Mouse (Mus musculus) intestine, embryonic 16.5 days (tissue): ENCODE results near the gene Mllt3. TPM values are rescaled to one million over a fixed set of nuclear protein-coding genes. Genes with fewer than 3 reads are reported as not detected.

Experiments used
- ATAC-seq: fragments of 200-750 bp; cut with Nextera tagmentation; 2 replicates; pipeline ENCODE4 v1.8.0; 2017; ENCODE audit warnings: moderate TSS enrichment, moderate library complexity
- H3K27ac ChIP-seq: fragments of 300-500 bp; sonication (generic); 2 replicates; pipeline ENCODE4 v1.5.1; 2014; ENCODE audit warnings: mild to moderate bottlenecking, low read length
- H3K27me3 ChIP-seq: fragments of 300-500 bp; sonication (generic); replicated peaks from 2 replicates; pipeline ENCODE4 v1.6.1; 2014; ENCODE audit warnings: low read length, control low read depth, mixed read lengths; ENCODE audit not compliant: control insufficient read depth, insufficient read depth
- H3K36me3 ChIP-seq: fragments of 300-500 bp; sonication (generic); 2 replicates; pipeline ENCODE4 v1.6.1; 2014; ENCODE audit warnings: low read length, control low read depth; ENCODE audit not compliant: control insufficient read depth, insufficient read depth
- H3K4me1 ChIP-seq: fragments of 300-500 bp; sonication (generic); 2 replicates; pipeline ENCODE4 v1.6.1; 2014; ENCODE audit warnings: low read length, control low read depth, mixed read lengths; ENCODE audit not compliant: control insufficient read depth, insufficient read depth
- H3K4me2 ChIP-seq: fragments of 300-500 bp; sonication (generic); 2 replicates; pipeline ENCODE4 v1.6.1; 2014; ENCODE audit warnings: low read depth, low read length, control low read depth
- H3K4me3 ChIP-seq: fragments of 300-500 bp; sonication (generic); 2 replicates; pipeline ENCODE4 v1.5.1; 2014; ENCODE audit warnings: mild to moderate bottlenecking, low read length
- H3K9ac ChIP-seq: fragments of 300-500 bp; sonication (generic); 2 replicates; pipeline ENCODE4 v1.6.1; 2014; ENCODE audit warnings: low read depth, low read length
- H3K9me3 ChIP-seq: fragments of 300-500 bp; sonication (generic); 2 replicates; pipeline ENCODE4 v1.6.1; 2016; ENCODE audit warnings: low read length, control low read depth; ENCODE audit not compliant: control insufficient read depth
- WGBS: fragments of 180-500 bp; shearing (Covaris S2); extraction: QIAGEN DNeasy Blood & Tissue Kit; methylation state at CpG from one replicate; pipeline ENCODE4 v1.1.7; 2014; 5-methylcytosine and 5-hydroxymethylcytosine counted together
- polyA plus RNA-seq: library from polyadenylated mRNA; unstranded; fragments of >200 nt; fragmentation: Nextera tagmentation; extraction: Ambion mirVana; gene quantifications from 2 replicates; pipeline ENCODE4 v1.2.1, GENCODE M21; 2015

Mllt3 gene
- polyA plus RNA-seq, 1 experiment from 2014 or later: 30.0 TPM

DNA sequence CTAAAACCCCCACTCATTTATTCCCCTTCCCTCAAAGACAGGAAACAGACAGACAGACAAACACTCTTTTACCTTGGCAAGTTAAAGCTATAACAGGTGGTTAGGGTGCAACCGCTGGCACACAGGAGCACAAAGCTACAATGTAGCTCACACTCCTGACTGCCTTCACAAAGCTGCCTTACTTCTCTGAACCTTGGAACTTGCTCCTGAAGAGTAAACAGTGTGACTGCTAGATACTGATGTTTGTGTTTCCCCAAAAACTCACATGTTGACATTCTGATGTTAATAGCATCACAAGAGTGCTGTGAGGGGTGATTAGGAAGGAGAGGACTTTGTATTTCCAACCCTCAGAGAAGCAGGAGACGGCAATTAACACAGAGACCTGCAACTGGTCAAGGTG is 151.6 kb downstream of the Mllt3 start:
- peak; percentile 90 for ATAC-seq
- Histone ChIP-seq H3K4me1 (peaks cover 10% of the 10 kb centered on the region), H3K27me3 (no peaks in the 10 kb centered on the region), H3K27ac (peak overlapping the region; percentile 38; the same call in 1 of the 2 replicates), H3K4me3 (no peak overlapping the region), H3K4me2 (no peak overlapping the region), H3K9me3 (no peaks in the 10 kb centered on the region), H3K9ac (no peak overlapping the region), H3K36me3 (no peaks in the 10 kb centered on the region)
- 50% methylated on average over 2 of the region's 2 CpGs for WGBS

DNA sequence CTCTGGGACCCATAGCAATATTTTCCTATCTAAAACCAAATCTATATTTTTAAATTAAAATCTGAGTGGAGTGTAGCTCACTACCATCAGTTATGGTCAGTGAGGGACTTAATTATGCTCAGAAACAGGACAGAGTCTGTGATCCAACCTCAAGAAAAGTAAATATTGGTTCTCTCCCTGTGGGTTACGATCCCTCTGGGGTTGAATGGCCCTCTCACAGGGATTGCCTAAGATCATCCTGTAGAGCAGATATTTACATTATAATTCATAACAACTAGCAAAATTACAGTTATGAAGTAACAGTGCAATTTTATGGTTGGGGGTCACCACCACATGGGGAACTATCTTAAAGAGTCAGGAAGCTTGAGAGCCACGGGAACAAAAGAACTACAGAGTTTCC is 152.9 kb downstream of the Mllt3 start:
- WGBS: 68% methylated on average over 2 of the region's 2 CpGs
- peaks cover 8% of the 10 kb centered on the region for H3K4me1 ChIP-seq
- H3K4me3 ChIP-seq: no peak overlapping the region
- ATAC-seq: no peak
- no peaks in the 10 kb centered on the region for H3K27me3 ChIP-seq
- H3K4me2 ChIP-seq: no peak overlapping the region
- no peaks in the 10 kb centered on the region for H3K9me3 ChIP-seq
- no peak overlapping the region for H3K9ac ChIP-seq
- no peak overlapping the region for H3K27ac ChIP-seq
- no peaks in the 10 kb centered on the region for H3K36me3 ChIP-seq

DNA sequence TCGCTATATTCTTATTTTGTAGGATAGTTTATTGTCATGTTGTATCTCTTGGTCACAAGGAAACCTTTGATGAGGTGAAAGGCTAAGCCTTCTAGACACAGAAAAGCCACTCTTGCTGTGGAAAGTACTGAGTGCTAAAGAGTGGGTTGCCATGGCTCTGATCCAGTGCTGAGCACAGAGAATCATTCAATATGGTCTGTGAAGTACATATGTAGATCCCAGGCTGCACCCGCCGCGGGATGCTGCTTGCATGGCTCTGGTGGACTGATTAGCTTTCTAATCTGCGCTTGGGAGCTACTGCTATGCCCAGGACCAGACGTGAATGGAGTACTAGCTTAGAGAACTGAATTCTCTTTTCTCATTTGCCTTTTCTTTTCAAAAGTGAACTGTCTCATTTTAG is 154.5 kb downstream of the Mllt3 start:
- WGBS: 92% methylated on average over 6 of the region's 6 CpGs
- Histone ChIP-seq H3K4me3 (no peak overlapping the region), H3K4me2 (no peak overlapping the region)

DNA sequence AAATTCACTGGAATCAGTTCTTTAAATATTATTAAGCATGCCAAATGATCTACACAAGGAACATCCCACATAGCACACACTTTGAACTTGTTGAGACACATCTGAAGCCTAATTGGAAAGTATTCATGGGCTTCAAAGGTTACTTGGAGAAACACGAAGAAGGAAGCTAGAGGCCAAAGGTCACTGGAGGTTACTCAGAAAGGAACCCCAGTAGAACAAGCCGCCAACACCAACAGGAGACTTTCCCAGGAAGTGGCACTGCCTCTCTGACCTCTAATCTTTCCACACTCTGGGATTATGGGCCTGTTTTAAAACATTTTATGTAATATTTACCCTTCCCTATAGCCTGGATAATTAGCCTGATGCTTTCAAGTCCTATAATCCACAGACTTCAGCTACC is 162.6 kb downstream of the Mllt3 start:
- Histone ChIP-seq H3K4me3 (no peak overlapping the region), H3K4me2 (no peak overlapping the region), H3K9me3 (no peaks in the 10 kb centered on the region), H3K27ac (no peak overlapping the region), H3K9ac (no peak overlapping the region), H3K27me3 (no peaks in the 10 kb centered on the region), H3K4me1 (peaks cover 7% of the 10 kb centered on the region; the same call in 1 of the 2 replicates), H3K36me3 (no peaks in the 10 kb centered on the region)
- ATAC-seq: peak; percentile 60; the same call in 1 of the 2 replicates
- 33% methylated on average over 2 of the region's 2 CpGs for WGBS

More for the DNA sequence above, 154.5 kb downstream of the Mllt3 start:
- Histone ChIP-seq H3K27me3 (no peaks in the 10 kb centered on the region), H3K4me1 (peaks cover 8% of the 10 kb centered on the region), H3K9ac (no peak overlapping the region), H3K27ac (no peak overlapping the region), H3K9me3 (no peaks in the 10 kb centered on the region), H3K36me3 (no peaks in the 10 kb centered on the region)
- ATAC-seq: no peak

DNA sequence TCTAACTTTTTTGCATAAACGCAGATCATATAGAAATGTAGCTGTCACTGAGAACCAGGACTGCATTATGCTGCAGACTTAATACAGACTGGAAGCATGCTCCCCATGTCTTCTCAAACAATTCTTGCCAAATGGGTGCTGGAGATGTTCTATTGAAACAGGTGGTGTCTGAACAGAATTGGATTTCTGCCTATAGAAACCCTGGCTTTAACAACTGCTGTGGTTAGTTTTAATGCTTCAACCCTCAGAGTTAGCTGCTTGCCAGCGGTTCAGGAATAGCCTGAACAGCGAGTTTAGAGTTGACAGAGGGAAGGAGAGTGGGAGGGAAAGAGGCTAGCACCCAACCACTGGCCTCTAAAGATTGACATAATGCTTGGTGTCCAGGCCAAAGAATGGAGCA is 166.6 kb downstream of the Mllt3 start:
- Histone ChIP-seq H3K27ac (no peak overlapping the region), H3K9ac (no peak overlapping the region), H3K4me3 (no peak overlapping the region), H3K36me3 (no peaks in the 10 kb centered on the region), H3K4me2 (no peak overlapping the region), H3K4me1 (peaks cover 9% of the 10 kb centered on the region; the same call in 1 of the 2 replicates), H3K9me3 (no peaks in the 10 kb centered on the region), H3K27me3 (no peaks in the 10 kb centered on the region)
- WGBS: 73% methylated on average over 3 of the region's 3 CpGs
- ATAC-seq: no peak

DNA sequence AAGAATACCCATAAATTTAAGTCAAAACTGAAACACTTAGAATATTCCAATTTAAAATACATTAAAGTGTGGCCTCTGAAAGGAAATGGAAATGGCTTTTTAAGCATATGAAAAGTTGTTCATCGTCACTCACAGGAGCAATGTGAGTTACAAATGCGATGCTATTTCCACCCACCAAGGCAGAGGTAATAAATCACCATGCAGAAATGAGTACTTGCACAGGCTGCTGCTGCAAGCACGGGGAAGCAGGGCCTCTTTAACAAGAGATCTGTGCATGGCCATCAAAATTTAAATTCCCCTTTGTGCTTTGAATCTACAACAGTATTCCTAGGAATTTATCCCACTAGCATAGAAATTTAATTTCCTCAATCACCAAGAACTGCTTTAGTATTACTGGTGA is 167.3 kb downstream of the Mllt3 start:
- Histone ChIP-seq H3K4me3 (no peak overlapping the region), H3K9me3 (no peaks in the 10 kb centered on the region), H3K4me1 (peaks cover 9% of the 10 kb centered on the region; the same call in 1 of the 2 replicates), H3K27me3 (no peaks in the 10 kb centered on the region), H3K4me2 (no peak overlapping the region), H3K36me3 (no peaks in the 10 kb centered on the region), H3K9ac (no peak overlapping the region), H3K27ac (no peak overlapping the region)
- no peak for ATAC-seq
- 12% methylated on average over 3 of the region's 3 CpGs for WGBS

DNA sequence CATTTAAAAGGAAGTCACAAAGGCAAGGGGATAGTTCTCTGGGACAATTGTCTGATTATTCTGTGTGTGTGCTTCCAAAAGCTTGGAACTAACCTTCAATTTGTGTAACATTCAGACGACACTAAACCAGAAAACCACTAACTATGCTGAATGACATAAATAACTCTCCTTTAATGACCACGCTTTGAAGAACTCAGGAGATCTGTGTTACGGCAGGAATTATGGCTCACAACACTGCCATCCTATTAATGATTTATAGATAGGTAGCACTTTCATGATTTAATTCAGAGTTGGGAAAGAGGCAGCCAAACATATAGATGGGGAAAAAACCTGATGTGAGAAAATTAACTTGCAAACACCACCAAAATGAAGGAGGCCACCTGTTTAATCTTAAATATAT is 168.1 kb downstream of the Mllt3 start:
- no peak overlapping the region for H3K4me3 ChIP-seq
- 44% methylated on average over 3 of the region's 3 CpGs for WGBS
- no peak for ATAC-seq
- peaks cover 5% of the 10 kb centered on the region; the same call in 1 of the 2 replicates for H3K4me1 ChIP-seq
- no peak overlapping the region for H3K27ac ChIP-seq
- no peaks in the 10 kb centered on the region for H3K27me3 ChIP-seq
- no peak overlapping the region for H3K4me2 ChIP-seq
- no peak overlapping the region for H3K9ac ChIP-seq
- H3K36me3 ChIP-seq: no peaks in the 10 kb centered on the region
- no peaks in the 10 kb centered on the region for H3K9me3 ChIP-seq

DNA sequence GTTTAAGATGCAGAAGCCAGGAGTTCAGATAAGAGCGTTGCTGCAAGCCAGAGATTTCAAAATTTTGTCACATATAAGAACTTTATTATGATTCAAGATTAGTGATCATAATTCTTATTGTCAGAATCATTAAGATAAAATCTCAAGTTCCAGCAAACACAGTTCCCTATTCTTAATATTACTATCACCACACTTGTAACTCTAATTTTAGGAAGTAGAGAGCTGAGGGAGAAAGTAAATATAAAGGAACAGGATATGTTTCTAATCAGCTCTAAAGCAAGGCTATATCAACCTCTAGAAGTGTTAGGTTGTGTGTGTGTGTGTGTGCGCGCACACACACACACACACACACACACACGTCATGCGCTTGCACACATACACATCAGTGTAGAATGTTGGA is 170.0 kb downstream of the Mllt3 start:
- 90% methylated on average over 5 of the region's 5 CpGs for WGBS

DNA sequence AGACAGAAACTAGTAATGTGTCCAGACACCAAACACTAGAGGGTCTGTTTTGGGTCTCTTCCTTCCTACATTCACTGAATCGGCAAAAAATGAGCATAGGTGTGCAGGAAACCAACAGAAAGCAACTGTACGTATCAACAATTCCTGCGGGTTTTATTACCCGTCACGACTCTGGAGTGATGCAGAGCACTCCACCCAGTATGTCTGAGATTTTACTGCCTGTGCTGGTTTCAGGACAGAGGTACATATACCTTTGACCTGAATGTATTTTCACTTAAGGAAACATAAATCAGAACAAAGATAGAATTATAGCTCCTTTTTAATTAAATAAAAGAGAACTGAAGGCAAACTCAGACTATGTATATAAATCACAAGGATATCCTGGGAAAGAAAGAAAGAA is 172.4 kb downstream of the Mllt3 start:
- ATAC-seq: peak; percentile 90
- 57% methylated on average over 5 of the region's 5 CpGs for WGBS
- Histone ChIP-seq H3K4me3 (no peak overlapping the region), H3K27ac (peak overlapping the region; percentile 49; the same call in 1 of the 2 replicates), H3K4me1 (peaks cover 3% of the 10 kb centered on the region; the same call in 1 of the 2 replicates), H3K9ac (no peak overlapping the region), H3K4me2 (no peak overlapping the region), H3K27me3 (no peaks in the 10 kb centered on the region), H3K36me3 (no peaks in the 10 kb centered on the region), H3K9me3 (no peaks in the 10 kb centered on the region)

More for the DNA sequence above, 170.0 kb downstream of the Mllt3 start:
- H3K9ac ChIP-seq: no peak overlapping the region
- no peaks in the 10 kb centered on the region for H3K27me3 ChIP-seq
- no peak overlapping the region for H3K4me3 ChIP-seq
- H3K4me1 ChIP-seq: peaks cover 5% of the 10 kb centered on the region; the same call in 1 of the 2 replicates
- no peak for ATAC-seq
- no peak overlapping the region for H3K4me2 ChIP-seq
- no peak overlapping the region for H3K27ac ChIP-seq
- no peaks in the 10 kb centered on the region for H3K36me3 ChIP-seq
- H3K9me3 ChIP-seq: no peaks in the 10 kb centered on the region

DNA sequence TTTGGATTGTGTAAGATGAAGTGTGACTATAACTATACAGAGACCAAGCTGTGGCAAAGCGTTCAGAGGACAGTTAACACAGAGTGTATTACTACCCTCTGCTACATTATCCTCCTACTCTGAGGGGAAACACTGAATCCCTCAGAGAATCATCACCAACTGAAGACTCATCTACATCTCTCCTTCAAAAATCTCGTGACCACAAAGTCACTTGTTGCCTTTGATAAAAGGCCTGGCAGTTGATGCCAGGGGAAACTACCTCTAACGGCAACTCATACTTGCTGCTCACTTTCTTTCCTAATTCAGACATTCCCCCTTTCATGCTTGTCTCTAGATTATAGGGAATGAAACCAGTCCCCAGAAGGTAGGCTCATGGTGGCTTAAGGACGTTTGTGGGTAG is 174.0 kb downstream of the Mllt3 start:
- no peak overlapping the region for H3K27ac ChIP-seq
- H3K27me3 ChIP-seq: no peaks in the 10 kb centered on the region
- no peak for ATAC-seq
- H3K4me1 ChIP-seq: 0 out of 2 replicates have a peak, but pooled peaks cover under 1% of the 10 kb centered on the region
- H3K9me3 ChIP-seq: no peaks in the 10 kb centered on the region
- no peak overlapping the region for H3K4me3 ChIP-seq
- 77% methylated on average over 4 of the region's 4 CpGs for WGBS
- H3K4me2 ChIP-seq: no peak overlapping the region
- no peak overlapping the region for H3K9ac ChIP-seq
- H3K36me3 ChIP-seq: no peaks in the 10 kb centered on the region
